Mouse (Mus musculus) MEL (cell line): ENCODE data around the gene Rdh16f1. TPM values are rescaled to one million over a fixed set of nuclear protein-coding genes. Genes with fewer than 3 reads are reported as not detected.

Experiments
- DNase-seq: peaks from one replicate; pipeline ENCODE4 v3.0.0; 2011; ENCODE audit warnings: low read depth, low spot score
- H3K27ac ChIP-seq: 2 replicates; pipeline ENCODE4 v1.5.1; 2012; ENCODE audit warnings: low read depth, mild to moderate bottlenecking, control low read depth, low read length, moderate library complexity; ENCODE audit not compliant: control insufficient read depth
- H3K27me3 ChIP-seq, 2 experiments: fragments of 150-350 bp in 1 of 2; sonication (generic) in 1 of 2; 2 replicates each; pipeline ENCODE4 v1.6.1; 2012; ENCODE audit warnings: low read length in 2 of 2, mild to moderate bottlenecking in 2 of 2, improper control_type of control experiment in 1 of 2, moderate library complexity in 1 of 2; ENCODE audit not compliant: insufficient read depth in 2 of 2, control insufficient read depth in 1 of 2
- H3K36me3 ChIP-seq, 2 experiments: 2 replicates each; pipeline ENCODE4 v1.6.1; 2012 to 2014; ENCODE audit warnings: low read length in 2 of 2, improper control_type of control experiment in 1 of 2, inconsistent platforms in 1 of 2, mild to moderate bottlenecking in 1 of 2; ENCODE audit not compliant: insufficient read depth in 2 of 2, control insufficient read depth in 1 of 2
- H3K4me1 ChIP-seq, 2 experiments: fragments of 150-350 bp in 1 of 2; sonication (generic) in 1 of 2; 2 replicates each; pipeline ENCODE4 v1.6.1; 2012; ENCODE audit warnings: low read length in 2 of 2, improper control_type of control experiment in 1 of 2, mild to moderate bottlenecking in 1 of 2; ENCODE audit not compliant: insufficient read depth in 2 of 2, control insufficient read depth in 1 of 2
- H3K4me3 ChIP-seq, 2 experiments: fragments of 150-350 bp in 1 of 2; sonication (generic) in 1 of 2; 2 replicates each; pipeline ENCODE4 v1.5.1; 2012; ENCODE audit warnings: low read depth in 2 of 2, low read length in 2 of 2, mild to moderate bottlenecking in 2 of 2, moderate library complexity in 2 of 2, control low read depth in 1 of 2, improper control_type of control experiment in 1 of 2; ENCODE audit not compliant: control insufficient read depth in 1 of 2, insufficient read depth in 1 of 2
- H3K79me2 ChIP-seq: 2 replicates; pipeline ENCODE4 v1.6.1; 2012; ENCODE audit warnings: mild to moderate bottlenecking, low read length, moderate library complexity; ENCODE audit not compliant: control insufficient read depth, poor library complexity, insufficient read depth
- H3K9ac ChIP-seq: 2 replicates; pipeline ENCODE4 v1.6.1; 2012; ENCODE audit warnings: low read depth, mild to moderate bottlenecking, control low read depth, low read length, moderate library complexity; ENCODE audit not compliant: control insufficient read depth, poor library complexity, severe bottlenecking
- H3K9me3 ChIP-seq: fragments of 150-350 bp; sonication (generic); replicated peaks from 2 replicates; pipeline ENCODE4 v1.6.1; 2012; ENCODE audit warnings: mild to moderate bottlenecking, low read length, improper control_type of control experiment, moderate library complexity; ENCODE audit not compliant: insufficient read depth
- EP300 ChIP-seq, 2 experiments: IDR thresholded peaks; 2 replicates each; pipeline ENCODE4 v1.6.1; 2011; ENCODE audit warnings: improper control_type of control experiment in 2 of 2, low read length in 2 of 2, low read depth in 1 of 2, mild to moderate bottlenecking in 1 of 2
- ETS1 ChIP-seq: IDR thresholded peaks from 2 replicates; pipeline ENCODE4 v1.6.1; 2012; ENCODE audit warnings: low read depth, mild to moderate bottlenecking, inconsistent platforms, low read length, improper control_type of control experiment, moderate library complexity
- GATA1 ChIP-seq: IDR thresholded peaks from 2 replicates; pipeline ENCODE4 v1.6.1; 2011; ENCODE audit warnings: low read depth, low read length, improper control_type of control experiment
- NRF1 ChIP-seq: IDR thresholded peaks from 2 replicates; pipeline ENCODE4 v1.6.1; 2014; ENCODE audit warnings: low read depth, mild to moderate bottlenecking, inconsistent platforms, low read length, improper control_type of control experiment, moderate library complexity; ENCODE audit not compliant: poor library complexity, insufficient read depth, severe bottlenecking
- POLR2A ChIP-seq, 2 experiments: IDR thresholded peaks; 2 replicates each; pipeline ENCODE4 v1.6.1; 2011 to 2012; ENCODE audit warnings: low read length in 2 of 2, mild to moderate bottlenecking in 2 of 2, control low read depth in 1 of 2, improper control_type of control experiment in 1 of 2, low read depth in 1 of 2, moderate library complexity in 1 of 2; ENCODE audit not compliant: control insufficient read depth in 1 of 2, insufficient read depth in 1 of 2, poor library complexity in 1 of 2
- POLR2AphosphoS2 ChIP-seq: IDR thresholded peaks from 2 replicates; pipeline ENCODE4 v1.6.1; 2011; ENCODE audit warnings: low read length, improper control_type of control experiment
- POLR2AphosphoS5 ChIP-seq: IDR thresholded peaks from 2 replicates; pipeline ENCODE4 v1.6.1; 2012; ENCODE audit warnings: low read depth, borderline replicate concordance, mild to moderate bottlenecking, inconsistent platforms, low read length, moderate library complexity, mixed read lengths
- RCOR1 ChIP-seq: IDR thresholded peaks from 2 replicates; pipeline ENCODE4 v1.6.1; 2012; ENCODE audit warnings: low read depth, mild to moderate bottlenecking, inconsistent platforms, low read length, improper control_type of control experiment
- SIN3A ChIP-seq: IDR thresholded peaks from 2 replicates; pipeline ENCODE4 v1.6.1; 2012; ENCODE audit warnings: low read length, improper control_type of control experiment, inconsistent platforms
- SMC3 ChIP-seq: IDR thresholded peaks from 2 replicates; pipeline ENCODE4 v1.6.1; 2011; ENCODE audit warnings: low read depth, low read length, improper control_type of control experiment
- USF1 ChIP-seq: IDR thresholded peaks from 2 replicates; pipeline ENCODE4 v1.6.1; 2014; ENCODE audit warnings: low read depth, mild to moderate bottlenecking, inconsistent platforms, low read length, improper control_type of control experiment, moderate library complexity
- ZMIZ1 ChIP-seq: IDR thresholded peaks from 2 replicates; pipeline ENCODE4 v1.6.1; 2012; ENCODE audit warnings: low read depth, mild to moderate bottlenecking, inconsistent platforms, low read length, improper control_type of control experiment, moderate library complexity
- ZNF384 ChIP-seq: IDR thresholded peaks from 2 replicates; pipeline ENCODE4 v1.6.1; 2012; ENCODE audit warnings: low read depth, mild to moderate bottlenecking, inconsistent platforms, low read length, improper control_type of control experiment
- polyA plus RNA-seq, 2 experiments: library from polyadenylated mRNA; stranded (reverse) in 1 of 2; unstranded in 1 of 2; fragments of >175 nt in 1 of 2; fragments of >200 nt in 1 of 2; gene quantifications; 2 replicates each; pipeline versions ENCODE4 v1.2.1 to v1.2.4; 2012; ENCODE audit warnings: low replicate concordance in 2 of 2, low read depth in 1 of 2; ENCODE audit not compliant: insufficient read length in 2 of 2, insufficient read depth in 1 of 2, missing spikeins in 1 of 2
- total RNA-seq: library from RNA; depleted of rRNA; stranded (reverse); fragments of 300-350 nt; gene quantifications from 2 replicates; pipeline ENCODE4 v1.2.3, GENCODE M21; 2012

Rdh16f1 gene
- total and polyA plus RNA-seq, 3 experiments: not detected

DNA sequence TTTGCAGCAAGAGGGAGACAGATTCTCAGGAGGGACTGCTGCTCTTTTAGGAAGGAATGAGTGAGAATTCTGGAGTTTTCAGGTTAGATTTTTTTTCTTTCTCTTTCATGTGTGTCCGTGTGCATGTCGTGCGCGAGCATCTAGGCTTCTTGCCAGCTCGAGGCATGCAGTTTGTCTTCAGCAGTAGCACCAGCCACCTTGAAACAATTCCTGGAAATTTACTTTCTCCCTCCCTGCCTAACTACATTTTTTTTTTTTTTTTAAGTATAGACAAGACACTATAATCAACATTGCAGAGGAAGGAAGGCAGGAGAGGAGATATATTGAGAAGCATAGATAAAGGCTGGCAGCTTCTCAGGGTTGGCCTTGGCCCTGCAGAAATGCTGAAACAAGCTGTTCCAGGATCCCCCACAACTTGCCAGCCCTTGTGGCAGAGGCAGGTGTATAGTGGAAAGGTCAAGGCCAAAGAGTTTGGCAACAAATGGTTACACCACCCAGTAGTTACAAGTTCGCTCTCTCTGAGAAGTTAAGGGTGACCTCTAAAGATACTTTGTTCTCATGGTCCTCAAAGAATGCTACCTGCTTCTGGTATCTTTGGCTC is 4.9 kb upstream of the Rdh16f1 start:
- TF ChIP-seq SMC3 (no peak), ZMIZ1 (no peak), POLR2AphosphoS2 (no peak), NRF1 (no peak), ZNF384 (peak; percentile 86), EP300 (IDR thresholded peaks at IDR 0.05; ENCODE audit: low read depth in 1 of 2, low read length in 2 of 2) (peak in 1 of 2 experiments; percentile 17; a peak in 2 of 4 replicates), SIN3A (0 out of 2 replicates have a peak, but pooled peaks have one; percentile 19), USF1 (no peak), GATA1 (0 out of 2 replicates have a peak, but pooled peaks have one; percentile 15), RCOR1 (no peak)
- Histone ChIP-seq H3K79me2 (no peaks in the 10 kb centered on the region), H3K9ac (no peak overlapping the region), H3K9me3 (no peaks in the 10 kb centered on the region), H3K27ac (0 out of 2 replicates have a peak overlapping the region, but pooled peaks have one; percentile 11), H3K4me1 (peaks cover 0 to 26% of the 10 kb centered on the region in 2 experiments; a peak in 2 of 4 replicates), H3K36me3 (peaks cover 0 to 16% of the 10 kb centered on the region in 2 experiments; a peak in 2 of 4 replicates), H3K27me3 (peaks cover 0 to 2% of the 10 kb centered on the region in 2 experiments; a peak in 1 of 4 replicates), H3K4me3 (no peak overlapping the region)
- peak; percentile 30 for DNase-seq

GRCm38 (mm10) chr10:127755246-127755645 is 4.3 kb upstream of the Rdh16f1 start:
- Histone ChIP-seq H3K4me3 (no peak overlapping the region), H3K4me1 (peaks cover 0 to 26% of the 10 kb centered on the region in 2 experiments; a peak in 2 of 4 replicates), H3K79me2 (no peaks in the 10 kb centered on the region), H3K9ac (no peak overlapping the region), H3K27ac (no peak overlapping the region), H3K36me3 (peaks cover 0 to 16% of the 10 kb centered on the region in 2 experiments; a peak in 2 of 4 replicates), H3K9me3 (no peaks in the 10 kb centered on the region), H3K27me3 (peaks cover 0 to 2% of the 10 kb centered on the region in 2 experiments; a peak in 1 of 4 replicates)
- peak; percentile 30 for DNase-seq
- peak; percentile 47 for TF ChIP-seq ETS1
- no peak for TF ChIP-seq POLR2AphosphoS5
- no peak for TF ChIP-seq POLR2A (IDR thresholded peaks at IDR 0.05; ENCODE audit: control insufficient read depth in 1 of 2, insufficient read depth in 1 of 2, low read depth in 1 of 2, low read length in 2 of 2, poor library complexity in 1 of 2)
